Mouse (Mus musculus) gonadal fat pad, adult 2 months (tissue): ENCODE measurements around the gene Gm9821. TPM values are rescaled to one million over a fixed set of nuclear protein-coding genes. Genes with fewer than 3 reads are reported as not detected.

Source experiments
- DNase-seq: peaks from one replicate; pipeline ENCODE4 v3.0.0-alpha.2; 2012; ENCODE audit warnings: low read depth
- polyA plus RNA-seq: library from polyadenylated mRNA; depleted of rRNA; stranded (reverse); fragments of >200 nt; gene quantifications from 2 replicates; pipeline ENCODE4 v1.2.3, GENCODE M21; 2012

Gene Gm9821
- polyA plus RNA-seq, 1 experiment, result 0.05 TPM

DNA sequence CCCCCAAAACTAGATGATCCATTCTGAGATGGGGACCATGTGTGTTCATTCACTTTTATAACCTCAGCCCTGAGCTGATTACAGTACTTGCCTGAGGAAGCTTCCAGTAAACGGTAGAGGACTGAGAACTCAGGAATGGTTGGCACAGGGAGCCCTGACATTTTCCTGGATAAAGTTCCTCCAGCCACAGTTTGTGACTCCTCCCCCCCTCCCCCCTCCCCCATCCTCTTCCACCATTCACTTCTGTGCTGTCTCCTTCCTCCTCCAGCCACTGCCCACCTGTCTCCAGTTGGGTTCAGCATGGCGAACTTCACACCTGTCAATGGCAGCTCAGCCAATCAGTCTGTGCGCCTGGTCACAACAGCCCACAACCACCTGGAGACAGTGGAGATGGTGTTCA, 18.6 kb upstream of the Gm9821 start, which contains the start of gene Chrm4:
Gene Chrm4 (plus strand): TSS at position 301 of the 400 bp plus-strand sequence.
- DNase-seq, result no peak

- DNase-seq, result no peak
Measured at GRCm38 (mm10) chr2:91927826-91928533, 17.5 kb upstream of the Gm9821 start.

GRCm38 (mm10) chr2:91928534-91929350, 16.8 kb upstream of the Gm9821 start:
- DNase-seq, result no peak

DNA sequence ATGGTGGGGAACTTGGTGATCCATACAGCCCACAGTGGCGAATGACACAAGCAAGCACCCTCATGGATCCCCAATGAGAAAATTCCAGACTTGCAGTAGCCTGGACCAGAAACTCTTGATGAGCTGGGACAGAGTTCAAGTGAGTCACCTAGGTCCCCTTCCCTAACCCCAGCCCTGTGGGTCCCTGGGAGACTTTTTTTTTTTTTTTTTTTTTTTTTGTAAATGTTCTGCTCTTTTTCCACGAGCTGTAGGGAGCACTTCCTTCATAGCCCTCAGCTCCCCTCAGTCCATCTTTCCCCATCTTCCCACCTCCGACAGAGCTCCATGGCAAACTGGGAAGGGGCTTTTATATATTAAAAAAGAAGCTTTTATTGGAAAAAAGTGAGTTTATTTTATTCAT, 16.0 kb upstream of the Gm9821 start:
- no peak for DNase-seq

DNA sequence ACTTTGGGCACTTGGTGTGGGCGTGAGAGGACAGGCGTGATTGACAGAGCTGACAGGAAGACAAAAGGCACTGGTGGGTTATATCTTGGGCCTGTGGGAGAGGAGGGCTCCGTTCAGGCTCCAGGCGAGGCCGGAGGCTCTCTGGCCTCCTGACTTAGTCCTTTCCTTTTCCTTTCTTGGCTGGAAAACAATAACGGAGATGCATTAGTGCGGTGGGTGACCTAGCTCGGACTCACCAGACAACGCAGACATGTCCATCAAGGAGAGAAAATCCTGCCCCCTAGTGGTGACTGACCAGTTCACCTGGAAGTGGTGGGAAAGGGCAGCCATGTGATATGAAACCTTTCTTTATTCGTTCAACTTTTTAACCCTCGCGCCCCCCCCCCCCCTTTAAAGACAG, 15.6 kb upstream of the Gm9821 start:
- DNase-seq, result no peak

GRCm38 (mm10) chr2:91930761-91931291, 14.7 kb upstream of the Gm9821 start:
- DNase-seq, result no peak

DNA sequence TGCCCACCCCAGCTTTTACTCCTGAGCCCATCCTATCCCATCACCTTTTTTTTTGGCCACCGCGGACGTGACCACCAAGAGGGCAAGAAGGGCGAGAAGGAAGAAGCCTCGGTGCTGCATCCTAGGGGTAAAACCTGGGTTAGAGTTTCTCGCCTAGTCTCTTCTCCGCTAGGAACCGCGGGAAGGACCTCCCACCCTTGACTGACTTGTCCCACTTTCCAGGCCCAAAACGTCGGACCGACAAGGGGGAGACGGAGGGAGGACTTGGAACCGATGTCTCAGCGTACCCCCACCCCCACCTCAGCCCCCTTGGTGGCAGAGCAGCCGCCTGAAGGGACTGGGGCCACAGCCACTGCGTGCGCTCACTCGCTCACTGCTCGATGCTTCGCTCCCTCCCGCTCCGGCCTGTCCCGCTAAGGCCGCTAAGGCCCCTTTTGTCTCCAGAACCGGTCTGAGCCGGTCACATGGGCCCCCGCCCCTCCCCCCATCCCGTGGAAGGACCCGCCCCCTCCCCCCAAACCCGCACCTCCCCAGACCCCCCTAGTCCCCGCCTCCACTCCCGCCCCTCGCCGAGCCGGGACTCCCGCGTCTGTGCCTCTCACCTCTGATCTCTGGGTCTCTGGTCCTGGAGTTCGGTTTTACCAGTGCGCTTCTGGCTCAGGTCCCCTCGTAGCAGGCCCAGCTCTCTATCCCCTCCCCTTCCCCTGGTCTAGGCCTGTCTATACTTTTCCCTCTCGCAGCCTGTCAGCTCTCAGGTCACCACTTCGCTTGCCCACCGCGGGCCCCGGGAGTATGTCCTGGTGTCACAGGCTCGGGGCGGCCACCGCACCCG, 14.0 kb upstream of the Gm9821 start:
- no peak for DNase-seq

DNA sequence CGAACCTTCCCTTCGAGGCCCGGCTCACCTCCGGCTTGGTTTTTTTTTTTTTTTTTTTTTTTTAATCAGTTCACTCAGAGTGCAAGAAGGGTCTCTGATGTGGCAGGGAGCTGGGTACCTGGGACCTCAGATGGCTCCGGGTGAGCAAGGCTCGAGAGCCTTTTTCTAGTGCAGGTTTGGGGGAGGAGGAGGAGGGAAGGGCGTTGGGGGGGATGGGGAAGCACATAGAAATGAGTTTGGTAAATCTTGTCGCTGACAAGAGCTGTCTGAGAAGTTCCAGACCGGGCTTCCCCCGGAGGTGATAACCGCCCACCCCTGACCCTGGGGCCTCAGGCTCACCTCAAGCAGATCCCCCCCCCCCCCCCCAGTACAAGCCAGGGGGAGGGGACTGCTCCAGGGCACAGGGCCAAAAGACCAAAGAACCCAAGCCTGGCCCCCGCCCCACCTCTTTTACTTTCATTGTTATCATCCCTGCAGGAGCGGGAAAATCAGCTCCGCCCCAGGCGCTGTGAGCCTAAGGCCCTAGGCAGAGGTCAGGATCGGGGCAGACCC, 13.3 kb upstream of the Gm9821 start, which contains the start of gene Mdk:
Gene Mdk (minus strand): TSS at position 138 of the 552 bp plus-strand sequence.
- no peak for DNase-seq

- DNase-seq, result no peak
Measured at GRCm38 (mm10) chr2:91932737-91933350, 12.7 kb upstream of the Gm9821 start.

GRCm38 (mm10) chr2:91933471-91933870, 12.0 kb upstream of the Gm9821 start:
- no peak for DNase-seq

DNA sequence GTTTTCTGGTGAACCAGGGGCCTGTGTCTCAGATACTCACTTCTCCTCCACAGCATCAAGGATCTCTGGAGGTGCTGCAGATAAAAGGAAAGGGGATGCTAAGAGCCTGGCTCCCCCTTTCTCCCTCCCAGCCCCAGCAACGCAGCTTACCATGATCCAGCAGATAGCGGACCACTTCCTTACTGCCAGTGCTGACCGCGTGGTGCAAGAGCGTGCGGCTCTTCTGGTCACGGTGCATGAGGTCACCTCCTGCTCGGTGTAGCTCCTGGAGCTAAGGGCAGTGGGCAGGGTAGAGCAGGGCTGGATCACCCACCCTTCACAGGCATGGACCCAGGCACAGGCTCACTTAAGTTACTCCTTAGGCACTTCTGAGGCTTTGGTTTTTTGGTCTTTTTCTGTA, 11.5 kb upstream of the Gm9821 start:
- DNase-seq, result no peak

DNA sequence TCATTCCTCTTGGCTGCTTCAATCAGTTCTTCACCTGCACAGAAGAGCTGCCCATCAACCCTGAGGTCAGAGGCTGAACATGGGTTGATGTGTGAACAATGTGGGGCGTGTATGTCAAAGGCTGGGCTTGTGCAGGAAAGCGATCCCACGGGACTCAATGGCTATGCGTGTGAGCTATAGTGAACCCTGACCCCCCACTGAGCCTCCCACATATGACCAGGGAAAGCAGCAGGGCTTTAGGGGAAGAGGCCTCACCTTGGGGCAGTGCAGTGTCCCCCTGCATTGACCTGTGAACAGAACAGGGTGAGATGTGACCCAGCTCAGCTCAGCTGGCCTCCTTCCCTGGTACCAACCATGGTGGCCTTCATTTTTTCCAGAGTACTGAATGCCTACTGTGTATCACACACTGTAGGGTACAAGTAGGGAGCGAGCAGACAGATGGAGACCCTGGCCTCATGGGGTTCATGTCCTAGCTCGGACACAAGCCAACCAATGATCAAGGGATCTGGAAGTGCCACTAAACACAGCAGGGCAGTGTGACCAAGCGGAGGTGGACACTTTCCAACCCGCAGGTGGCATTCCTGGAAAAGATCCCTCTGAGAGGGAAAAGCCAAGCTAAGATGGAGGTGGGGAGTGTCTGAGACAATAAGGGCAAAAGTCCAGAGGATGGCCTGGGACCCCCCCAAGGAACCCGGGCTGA, 10.5 kb upstream of the Gm9821 start:
- DNase-seq, result no peak

DNA sequence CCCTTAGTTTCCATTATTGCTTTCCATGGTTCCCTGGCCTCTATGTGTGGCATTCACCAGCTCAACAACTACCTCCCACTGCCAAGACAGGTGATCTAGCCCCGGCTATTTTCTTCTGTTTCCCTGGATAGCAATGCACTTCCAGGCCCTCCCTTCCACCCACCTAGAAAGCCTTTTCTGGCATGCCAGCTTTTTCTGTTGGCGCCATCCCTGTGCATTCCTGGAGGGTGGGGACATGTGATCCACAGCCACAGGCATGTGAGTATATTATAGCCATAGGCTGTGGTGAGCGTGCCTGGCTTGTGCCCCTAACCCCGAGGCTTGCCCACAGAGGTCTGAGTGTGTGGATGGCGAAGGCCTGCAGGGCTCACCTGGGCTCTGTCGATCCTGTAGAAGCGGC, 9.3 kb upstream of the Gm9821 start:
- no peak for DNase-seq

DNA sequence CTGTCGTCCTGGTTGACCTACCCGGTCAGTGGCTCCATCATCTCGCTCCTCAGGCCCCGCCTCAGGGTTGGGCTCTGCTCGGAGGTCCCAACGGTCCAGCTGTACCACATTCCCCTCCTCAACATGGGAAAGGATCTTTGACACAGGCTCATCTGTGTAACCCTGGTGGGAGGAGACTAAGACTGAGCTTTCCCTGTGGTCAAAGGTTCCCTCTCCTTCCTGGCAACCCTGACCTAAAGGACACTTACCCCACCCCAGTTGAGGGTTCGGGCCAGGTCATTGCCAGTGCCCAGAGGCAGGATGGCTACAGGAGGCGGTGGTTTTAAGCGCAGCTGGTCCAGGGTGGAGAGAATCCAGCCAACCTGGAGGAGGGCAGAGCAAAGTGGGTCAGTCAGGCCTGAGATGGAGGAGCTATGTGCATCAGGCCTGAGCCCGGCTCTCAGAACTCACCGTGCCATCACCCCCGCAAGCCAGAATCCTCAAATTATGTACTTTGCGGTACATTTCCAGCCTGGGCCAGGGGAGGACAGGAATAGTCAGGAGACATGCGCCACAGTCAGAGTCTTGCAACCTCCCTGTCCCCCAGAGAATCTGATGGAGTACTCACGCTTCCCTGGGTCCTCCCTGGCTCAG, 6.1 kb upstream of the Gm9821 start:
- DNase-seq, result no peak

GRCm38 (mm10) chr2:91942356-91942755, 3.1 kb upstream of the Gm9821 start:
- DNase-seq, result no peak

- DNase-seq, result no peak
Measured at GRCm38 (mm10) chr2:91944170-91944950, 1.1 kb upstream of the Gm9821 start.

GRCm38 (mm10) chr2:91946836-91947235, 1.3 kb downstream of the Gm9821 start:
- DNase-seq, result no peak

DNA sequence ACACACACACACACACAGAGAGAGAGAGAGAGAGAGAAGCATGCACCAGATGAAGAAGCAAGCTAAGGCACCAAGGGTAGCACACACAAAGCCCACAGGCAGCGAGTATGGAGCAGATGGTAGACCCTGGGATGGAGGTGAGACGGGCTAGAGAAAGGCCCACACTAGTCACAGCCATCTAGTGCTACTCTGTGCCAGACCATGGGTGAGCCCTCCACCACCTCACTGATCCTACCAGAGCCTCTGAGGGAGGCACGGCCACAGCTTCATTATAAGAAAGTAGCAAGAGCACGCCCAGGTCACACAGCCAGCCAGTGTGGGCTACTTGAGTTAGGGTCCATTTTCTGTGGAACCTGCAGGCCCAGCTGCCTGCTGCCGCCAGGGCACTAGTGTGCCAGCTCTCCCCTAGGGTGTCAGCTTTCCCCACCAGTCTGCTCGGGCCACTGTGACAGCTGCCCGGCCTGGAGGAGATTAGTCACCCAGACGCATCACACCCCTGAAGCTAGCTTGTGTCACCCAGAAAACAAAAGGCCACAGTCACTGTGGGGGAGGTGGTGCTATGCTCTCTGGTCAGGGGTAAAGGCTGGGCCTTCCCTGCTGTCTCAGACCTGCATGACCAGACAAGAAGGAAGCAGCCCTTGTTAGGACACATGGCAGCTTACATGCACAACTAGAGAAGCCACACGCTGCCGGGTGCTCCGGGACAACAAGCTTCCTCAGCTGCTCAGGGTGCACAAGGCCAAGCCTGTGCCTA, 2.1 kb downstream of the Gm9821 start:
- DNase-seq, result peak; percentile 77

- DNase-seq, result no peak
Measured at GRCm38 (mm10) chr2:91948151-91948509, 2.6 kb downstream of the Gm9821 start.
